Mouse (Mus musculus) layer of hippocampus, adult 9-11 months (tissue): ENCODE measurements around the gene Schip1.
A peak's percentile ranks its signal among the peaks of the same experiment; 100 is the strongest.

Source experiments
- DNase-seq: peaks from one replicate; pipeline ENCODE4 v3.0.0; 2022

Schip1 gene

GRCm38 (mm10) chr3:68589220-68589840 is 524.7 kb downstream of the Schip1 start:
- peak; percentile 66 for DNase-seq

GRCm38 (mm10) chr3:68590436-68590835 is 525.8 kb downstream of the Schip1 start:
- DNase-seq = no peak

GRCm38 (mm10) chr3:68592575-68592974 is 528.0 kb downstream of the Schip1 start:
- DNase-seq = no peak

- peak; percentile 68 for DNase-seq
Observed at GRCm38 (mm10) chr3:68593073-68593867, 528.7 kb downstream of the Schip1 start.

- no peak for DNase-seq
Observed at GRCm38 (mm10) chr3:68595316-68595925, 530.8 kb downstream of the Schip1 start.

DNA sequence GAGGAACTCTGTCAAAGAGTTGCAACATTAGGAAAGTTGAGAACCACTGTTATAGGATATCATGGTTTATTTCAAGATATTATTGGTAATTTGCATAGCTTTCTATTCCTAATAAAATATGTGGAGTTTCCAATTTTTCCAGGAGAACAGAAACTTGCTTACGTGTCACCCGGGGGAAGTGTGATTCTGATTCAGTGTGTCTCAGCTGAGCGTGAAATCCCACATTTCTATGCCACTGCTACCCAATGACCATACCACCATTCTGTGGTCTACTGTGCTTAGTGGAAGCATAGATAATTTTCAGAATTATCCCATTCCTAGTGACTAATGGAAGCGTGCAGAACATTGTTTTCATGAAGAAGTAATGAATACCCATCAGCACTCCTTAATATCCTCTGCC is 532.3 kb downstream of the Schip1 start:
- DNase-seq = no peak

GRCm38 (mm10) chr3:68602891-68603290 is 538.3 kb downstream of the Schip1 start:
- no peak for DNase-seq

DNA sequence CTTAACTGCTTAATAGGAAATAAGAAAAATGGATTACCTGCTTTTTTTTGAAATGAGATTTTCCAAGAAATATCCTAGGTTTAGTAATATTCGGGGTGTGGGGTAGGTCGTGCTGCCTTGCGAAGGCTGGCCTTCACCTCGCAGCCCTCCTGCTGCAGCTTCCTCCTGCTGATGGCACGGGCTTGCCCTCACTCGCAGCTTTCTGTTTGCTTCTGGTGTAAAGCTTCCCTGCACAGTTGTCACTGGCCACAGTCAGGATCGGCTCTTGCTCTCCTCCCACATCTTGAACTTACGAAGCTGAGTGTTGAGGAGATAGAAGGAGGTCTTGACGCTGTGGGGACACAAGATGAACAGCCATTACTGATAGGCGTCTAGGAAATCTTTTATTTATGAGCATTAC is 539.9 kb downstream of the Schip1 start:
- no peak for DNase-seq

DNA sequence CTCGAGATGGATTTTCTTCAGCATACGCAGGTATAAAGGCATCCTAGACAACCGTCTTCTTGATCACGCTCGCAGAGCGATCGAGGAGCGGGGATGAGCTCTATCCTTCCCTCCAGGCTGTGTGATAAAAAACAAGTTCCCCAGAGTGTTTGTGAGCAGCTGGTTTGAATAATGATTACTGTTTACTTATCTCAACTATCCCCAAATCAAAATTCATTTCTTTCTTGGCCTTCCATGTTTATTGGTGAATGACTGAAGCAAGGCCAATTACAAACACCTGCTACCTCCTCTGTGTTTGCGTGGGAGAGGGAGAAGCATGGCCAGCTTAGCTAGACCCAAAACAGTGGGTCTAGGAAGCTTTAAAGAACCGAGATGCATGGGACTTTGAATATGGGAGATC is 540.4 kb downstream of the Schip1 start:
- DNase-seq = no peak

GRCm38 (mm10) chr3:68605942-68606603 is 541.5 kb downstream of the Schip1 start:
- no peak for DNase-seq

DNA sequence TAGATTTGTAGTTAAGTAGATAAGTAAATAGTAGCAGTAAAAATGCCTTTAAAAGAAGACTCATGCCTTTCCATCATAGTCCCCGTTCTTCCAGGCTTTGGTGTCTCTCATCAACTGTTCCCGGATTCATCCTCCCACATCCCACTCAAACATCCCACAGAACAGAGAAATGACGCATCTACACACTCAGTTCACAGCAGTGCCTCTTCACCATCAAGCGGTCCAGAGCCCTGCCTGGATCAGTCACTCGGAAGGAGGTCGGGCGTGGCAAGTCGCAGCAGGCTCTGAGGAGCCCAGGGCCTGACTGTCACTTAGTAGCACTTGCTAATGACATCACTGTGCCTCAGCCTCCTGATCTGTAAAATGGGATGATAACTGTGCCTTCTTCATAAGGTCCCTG is 542.1 kb downstream of the Schip1 start:
- DNase-seq = peak; percentile 68

DNA sequence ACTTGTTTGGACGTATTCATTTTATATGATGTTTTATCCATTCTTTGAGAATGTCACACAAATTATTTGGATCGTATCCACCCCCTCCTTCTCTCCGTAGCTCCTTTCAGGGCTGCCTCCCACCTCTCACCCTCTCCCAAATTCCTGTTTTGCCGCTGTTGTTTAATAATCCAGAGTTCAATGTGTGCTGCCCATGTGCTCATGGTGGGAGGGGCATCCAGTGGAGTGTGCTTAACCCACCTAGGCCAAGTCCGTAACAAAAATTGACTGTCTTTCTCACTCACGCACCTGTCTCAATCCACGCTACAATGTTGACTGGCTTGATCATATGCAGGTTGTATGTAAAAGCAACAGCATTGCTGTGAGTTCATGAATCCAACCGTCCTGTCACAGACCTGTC is 542.7 kb downstream of the Schip1 start:
- DNase-seq = no peak

GRCm38 (mm10) chr3:68608848-68609497 is 544.4 kb downstream of the Schip1 start:
- peak; percentile 88 for DNase-seq

- DNase-seq = no peak
Observed at GRCm38 (mm10) chr3:68610011-68610410, 545.4 kb downstream of the Schip1 start.

GRCm38 (mm10) chr3:68610598-68611261 is 546.1 kb downstream of the Schip1 start:
- DNase-seq = no peak

GRCm38 (mm10) chr3:68615042-68615810 is 550.6 kb downstream of the Schip1 start:
- no peak for DNase-seq

GRCm38 (mm10) chr3:68616363-68616762 is 551.8 kb downstream of the Schip1 start:
- no peak for DNase-seq

DNA sequence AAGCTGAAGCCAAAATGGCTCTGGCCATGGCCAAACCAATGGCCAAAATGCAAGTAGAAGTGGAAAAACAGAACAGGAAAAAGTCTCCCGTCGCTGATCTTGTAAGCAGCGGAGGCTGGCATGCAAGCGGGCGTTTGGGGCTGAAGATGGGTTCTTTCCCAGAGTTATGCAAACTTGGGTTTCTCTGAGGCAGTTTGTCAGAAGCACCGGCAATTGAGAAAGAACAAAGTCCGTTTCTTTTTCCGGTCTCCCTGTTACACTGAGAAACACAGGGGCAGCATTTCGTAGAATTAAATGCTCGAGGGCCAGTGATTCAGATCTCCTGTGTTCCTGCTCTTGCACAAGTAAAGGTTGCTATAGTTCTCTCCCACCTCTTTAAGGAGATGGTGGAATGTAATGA is 553.1 kb downstream of the Schip1 start:
- no peak for DNase-seq

DNA sequence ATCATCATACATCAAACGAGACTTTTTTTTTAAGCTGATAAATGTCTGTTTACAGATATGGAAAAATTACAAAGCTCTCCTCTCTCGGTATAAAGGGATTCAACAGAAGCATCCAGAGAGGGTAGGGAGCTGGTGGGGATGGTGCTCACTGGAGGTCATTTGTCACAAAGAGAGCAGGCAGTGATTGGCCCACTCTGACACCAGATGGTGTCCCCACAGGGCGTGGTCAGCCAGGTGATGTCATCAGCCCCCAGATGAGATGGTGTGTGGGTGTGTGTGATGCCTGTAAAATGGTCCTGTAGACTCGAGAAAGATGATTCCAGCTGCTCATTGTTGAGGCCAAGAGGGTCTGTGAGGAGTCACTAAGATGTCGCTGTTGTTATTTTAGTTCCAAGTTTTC is 554.5 kb downstream of the Schip1 start:
- no peak for DNase-seq

DNA sequence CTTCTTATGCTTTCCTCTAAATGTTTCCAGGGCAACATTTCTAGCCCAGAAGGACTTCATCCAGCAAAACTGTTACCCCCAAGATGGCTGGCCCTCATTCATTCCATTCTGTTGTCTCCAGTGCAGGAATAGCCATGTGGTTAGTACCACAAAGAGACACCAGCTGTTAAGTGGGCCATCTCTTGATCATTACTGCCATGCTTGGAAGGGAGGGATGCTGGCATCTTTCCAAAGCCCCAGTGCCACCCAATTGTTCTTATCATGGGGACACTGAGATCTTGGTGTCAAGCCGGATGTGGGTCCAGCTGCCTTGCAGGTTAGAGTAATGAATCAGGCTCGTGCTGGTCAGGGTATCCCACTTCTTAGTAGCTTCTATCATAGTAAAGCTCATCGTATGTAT is 557.4 kb downstream of the Schip1 start:
- no peak for DNase-seq

GRCm38 (mm10) chr3:68623036-68623435 is 558.4 kb downstream of the Schip1 start:
- no peak for DNase-seq

DNA sequence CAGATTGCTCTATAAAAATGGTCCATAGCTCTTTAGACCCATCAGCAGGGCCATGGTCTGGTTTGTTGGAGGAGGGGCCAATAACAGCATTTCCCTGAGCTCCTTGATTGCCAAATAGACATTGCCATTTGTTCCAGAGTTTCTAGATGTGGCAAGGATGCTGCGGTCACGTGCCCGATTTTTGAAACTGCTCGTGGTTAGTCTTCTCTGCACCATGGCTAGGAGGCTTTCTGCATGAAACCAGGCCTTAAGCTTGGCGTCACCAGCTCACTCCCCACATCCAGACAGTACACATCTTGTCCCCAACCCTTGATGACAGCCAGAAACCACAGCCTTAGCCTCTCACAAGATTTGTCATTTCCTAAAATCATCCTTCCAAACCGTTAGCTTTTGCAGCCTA is 559.9 kb downstream of the Schip1 start:
- DNase-seq = no peak
